Mouse (Mus musculus): ENCODE measurements around the gene Prr14.

GRCm38 (mm10) chr7:127508291-127508690, 48.9 kb downstream of the Prr14 start:
- no peak for TF ChIP-seq CTCF (IDR thresholded peaks at IDR 0.05; ENCODE audit: extremely low read depth, insufficient read depth, insufficient read length, insufficient replicate concordance)
- no peak for TF ChIP-seq POLR2A (IDR thresholded peaks at IDR 0.05; ENCODE audit: low read depth, low read length)
